Mouse (Mus musculus): Measurements from ENCODE around the gene Mettl7a1. TPM values are rescaled to one million over a fixed set of nuclear protein-coding genes. Genes with fewer than 3 reads are reported as not detected.
A peak's percentile ranks its signal among the peaks of the same experiment; 100 is the strongest.
"Not testable (repeated sequence)": the region's sequence is repeated elsewhere in the genome, so short reads cannot be mapped to it uniquely, and the experiment has no call there.

Gene Mettl7a1
- polyA plus RNA-seq, 1 experiment from 2014 or later = 3.3 TPM

DNA sequence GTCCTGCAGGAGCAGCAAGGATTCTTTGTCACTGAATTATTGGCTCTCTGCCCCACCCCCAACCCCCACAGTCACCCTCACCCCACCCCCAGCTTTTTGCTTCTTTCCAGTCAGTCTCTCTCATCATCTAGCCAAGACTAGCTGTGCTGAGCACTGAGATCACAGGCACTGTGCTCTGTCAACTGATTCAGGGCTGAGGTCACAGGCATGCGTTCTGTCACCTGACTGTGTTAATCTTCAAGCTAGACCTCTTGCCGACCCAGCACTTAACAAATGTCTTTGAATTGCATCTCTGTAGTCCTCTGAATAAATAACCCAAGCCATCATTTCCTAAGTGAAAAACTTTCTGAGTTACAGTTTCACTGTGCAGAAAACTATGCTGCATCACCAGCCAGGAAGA, 45.6 kb downstream of the Mettl7a1 start:
- Histone ChIP-seq H3K36me3 (ENCODE audit: control insufficient read depth, insufficient read depth, low read length) (no peaks in the 10 kb centered on the region), H3K27ac (replicated peaks; ENCODE audit: low read depth, low read length) (no peak overlapping the region), H3K4me2 (ENCODE audit: low read length) (no peak overlapping the region), H3K4me1 (ENCODE audit: control insufficient read depth, insufficient read depth, low read length) (no peaks in the 10 kb centered on the region), H3K9ac (replicated peaks; ENCODE audit: low read length) (no peak overlapping the region), H3K9me3 (ENCODE audit: control insufficient read depth, low read length) (no peaks in the 10 kb centered on the region), H3K27me3 (ENCODE audit: control insufficient read depth, insufficient read depth, low read length) (no peaks in the 10 kb centered on the region), H3K4me3 (replicated peaks; ENCODE audit: low read depth, low read length) (no peak overlapping the region)
- WGBS = 48% methylated on average over 2 of the region's 2 CpGs
- no peak for DNase-seq
- ATAC-seq (ENCODE audit: low FRiP score, low TSS enrichment) = no peak

DNA sequence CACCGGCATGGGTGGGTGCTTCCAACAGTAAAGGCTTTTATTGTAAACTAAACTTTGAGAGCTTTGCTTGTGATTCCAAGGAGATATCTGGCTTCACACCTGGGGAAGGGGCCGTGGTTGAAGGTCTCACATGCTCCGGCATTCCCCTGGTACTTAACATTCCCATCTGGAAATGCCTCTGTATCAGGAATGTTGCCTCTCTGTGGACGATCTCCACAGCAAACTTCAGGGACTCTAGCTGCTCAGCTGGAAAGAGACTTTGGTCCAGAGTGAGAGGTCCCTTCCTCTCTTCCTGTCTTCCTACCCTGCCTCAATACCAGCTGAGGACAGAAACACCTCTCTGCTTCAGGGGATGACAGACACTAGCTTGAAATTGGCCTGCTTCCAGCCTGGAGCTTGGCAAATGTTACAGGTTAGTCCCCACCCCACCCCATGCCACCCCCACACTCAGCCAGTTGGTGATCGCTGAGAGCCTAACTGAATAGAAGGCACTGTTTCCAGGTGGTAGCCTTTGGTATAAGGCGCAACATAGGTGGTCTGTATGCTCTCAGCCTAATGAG, 47.6 kb downstream of the Mettl7a1 start:
- Histone ChIP-seq H3K27me3 (ENCODE audit: control insufficient read depth, insufficient read depth, low read length) (no peaks in the 10 kb centered on the region), H3K27ac (replicated peaks; ENCODE audit: low read depth, low read length) (no peak overlapping the region), H3K4me3 (replicated peaks; ENCODE audit: low read depth, low read length) (no peak overlapping the region), H3K4me2 (ENCODE audit: low read length) (no peak overlapping the region), H3K9me3 (ENCODE audit: control insufficient read depth, low read length) (no peaks in the 10 kb centered on the region), H3K4me1 (ENCODE audit: control insufficient read depth, insufficient read depth, low read length) (no peaks in the 10 kb centered on the region), H3K9ac (replicated peaks; ENCODE audit: low read length) (no peak overlapping the region), H3K36me3 (ENCODE audit: control insufficient read depth, insufficient read depth, low read length) (no peaks in the 10 kb centered on the region)
- WGBS = 85% methylated on average over 6 of the region's 6 CpGs
- ATAC-seq (ENCODE audit: low FRiP score, low TSS enrichment) (no peak), DNase-seq (no peak)

DNA sequence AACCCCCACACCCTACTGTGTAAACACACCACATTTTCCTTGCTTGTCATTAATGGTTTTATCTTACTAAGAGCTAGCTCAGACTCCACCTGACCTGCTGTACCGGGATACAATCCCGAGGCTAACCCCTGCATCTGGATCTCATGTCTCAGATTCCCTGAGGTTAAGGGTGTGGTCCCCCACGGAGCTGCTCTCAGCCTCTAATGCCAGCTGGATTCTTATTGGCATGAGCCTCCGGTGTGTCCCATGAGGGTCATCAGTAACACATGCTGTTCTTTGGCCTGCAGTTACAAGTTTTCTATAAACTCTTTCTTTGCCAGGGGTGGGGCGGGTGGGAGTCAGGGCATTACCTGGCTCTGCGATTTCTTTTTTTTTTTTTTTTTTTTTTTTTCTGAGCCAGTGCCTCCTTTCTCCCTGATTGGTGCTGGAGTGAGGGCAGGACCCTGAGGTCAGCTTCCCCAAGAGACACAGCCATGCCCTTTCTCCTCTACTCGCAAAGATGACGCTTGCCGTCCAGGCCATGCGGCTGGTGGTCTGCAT, 48.8 kb downstream of the Mettl7a1 start, which contains the start of the genes Methig1 and Mettl7a2:
TSS of gene Methig1 (plus strand) at position 439 of the 540 bp plus-strand sequence.
TSS of gene Mettl7a2 (plus strand) at position 490 of the 540 bp plus-strand sequence.
- Histone ChIP-seq H3K4me3 (replicated peaks; ENCODE audit: low read depth, low read length) (no peak within 1 kb of the TSS), H3K9me3 (ENCODE audit: control insufficient read depth, low read length) (no peaks in the 10 kb centered on the region), H3K36me3 (ENCODE audit: control insufficient read depth, insufficient read depth, low read length) (no peaks in the 10 kb centered on the region), H3K27ac (replicated peaks; ENCODE audit: low read depth, low read length) (no peak within 1 kb of the TSS), H3K9ac (replicated peaks; ENCODE audit: low read length) (no peak within 1 kb of the TSS), H3K4me2 (ENCODE audit: low read length) (no peak within 1 kb of the TSS), H3K4me1 (ENCODE audit: control insufficient read depth, insufficient read depth, low read length) (no peaks in the 10 kb centered on the region), H3K27me3 (ENCODE audit: control insufficient read depth, insufficient read depth, low read length) (no peaks in the 10 kb centered on the region)
- WGBS = 90% methylated on average over 10 of the region's 10 CpGs
- DNase-seq (no peak), ATAC-seq (ENCODE audit: low FRiP score, low TSS enrichment) (no peak)

DNA sequence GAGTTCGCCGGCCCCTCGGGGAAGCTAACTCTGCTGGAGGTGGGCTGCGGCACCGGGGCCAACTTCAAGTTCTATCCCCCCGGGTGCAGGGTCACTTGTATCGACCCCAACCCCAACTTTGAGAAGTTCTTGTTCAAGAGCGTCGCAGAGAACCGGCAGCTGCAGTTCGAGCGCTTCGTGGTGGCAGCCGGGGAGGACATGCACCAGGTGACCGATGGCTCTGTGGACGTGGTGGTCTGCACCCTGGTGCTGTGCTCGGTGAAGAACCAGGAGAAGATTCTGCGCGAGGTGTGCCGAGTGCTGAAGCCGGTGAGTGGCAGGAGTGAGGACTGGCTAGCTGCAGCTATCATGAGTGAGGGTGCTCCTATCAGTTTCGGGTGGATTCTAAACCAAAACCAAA, 49.5 kb downstream of the Mettl7a1 start:
- H3K4me1 ChIP-seq (ENCODE audit: control insufficient read depth, insufficient read depth, low read length) = not testable (repeated sequence)

GRCm38 (mm10) chr15:100355876-100356275, 51.9 kb downstream of the Mettl7a1 start:
- no peak for ATAC-seq (ENCODE audit: low FRiP score, low TSS enrichment)
- 94% methylated on average over 5 of the region's 5 CpGs for WGBS
- no peaks in the 10 kb centered on the region for H3K27me3 ChIP-seq (ENCODE audit: control insufficient read depth, insufficient read depth, low read length)

More for the DNA sequence above, 49.5 kb downstream of the Mettl7a1 start:
- H3K27me3 ChIP-seq (ENCODE audit: control insufficient read depth, insufficient read depth, low read length); H3K4me2 ChIP-seq (ENCODE audit: low read length); H3K4me3 ChIP-seq (replicated peaks; ENCODE audit: low read depth, low read length); H3K36me3 ChIP-seq (ENCODE audit: control insufficient read depth, insufficient read depth, low read length); H3K9ac ChIP-seq (replicated peaks; ENCODE audit: low read length); ATAC-seq (ENCODE audit: low FRiP score, low TSS enrichment); H3K27ac ChIP-seq (replicated peaks; ENCODE audit: low read depth, low read length); H3K9me3 ChIP-seq (ENCODE audit: control insufficient read depth, low read length); DNase-seq: not testable (repeated sequence)
- 90% methylated on average over 5 of the region's 22 CpGs for WGBS

DNA sequence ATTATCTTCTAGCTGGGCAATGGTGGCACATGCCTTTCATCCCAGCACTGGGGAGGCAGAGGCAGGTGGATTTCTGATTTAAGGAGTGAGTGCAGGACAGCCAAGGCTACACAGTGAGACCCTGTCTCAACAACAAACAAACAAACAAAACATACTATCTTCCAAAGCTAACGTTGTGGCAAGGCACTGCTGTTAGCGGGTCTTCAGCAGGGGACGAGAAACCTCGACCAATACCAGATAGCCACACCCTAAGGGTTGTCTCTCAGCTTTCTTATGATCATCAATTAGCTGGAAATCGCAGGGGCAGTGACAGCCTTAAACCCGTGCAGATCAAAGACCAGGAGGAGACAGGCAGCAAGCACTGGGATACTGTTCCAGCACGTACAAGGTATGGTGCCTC, 60.3 kb downstream of the Mettl7a1 start, which contains the start of gene Higd1c:
TSS of gene Higd1c (plus strand) at position 301 of the 400 bp plus-strand sequence.
- H3K4me2 ChIP-seq (ENCODE audit: low read length) = no peak within 1 kb of the TSS
- H3K27me3 ChIP-seq (ENCODE audit: control insufficient read depth, insufficient read depth, low read length) = no peaks in the 10 kb centered on the region
- H3K9ac ChIP-seq (replicated peaks; ENCODE audit: low read length) = no peak within 1 kb of the TSS
- no peak within 1 kb of the TSS for H3K4me3 ChIP-seq (replicated peaks; ENCODE audit: low read depth, low read length)
- H3K4me1 ChIP-seq (ENCODE audit: control insufficient read depth, insufficient read depth, low read length) = no peaks in the 10 kb centered on the region
- H3K27ac ChIP-seq (replicated peaks; ENCODE audit: low read depth, low read length) = no peak within 1 kb of the TSS
- no peaks in the 10 kb centered on the region for H3K36me3 ChIP-seq (ENCODE audit: control insufficient read depth, insufficient read depth, low read length)
- H3K9me3 ChIP-seq (ENCODE audit: control insufficient read depth, low read length) = no peaks in the 10 kb centered on the region
- 79% methylated on average over 7 of the region's 7 CpGs for WGBS
- ATAC-seq (ENCODE audit: low FRiP score, low TSS enrichment) (no peak), DNase-seq (no peak)

More at GRCm38 (mm10) chr15:100355876-100356275, 51.9 kb downstream of the Mettl7a1 start:
- Histone ChIP-seq H3K9me3 (ENCODE audit: control insufficient read depth, low read length) (no peaks in the 10 kb centered on the region), H3K9ac (replicated peaks; ENCODE audit: low read length) (no peak overlapping the region), H3K4me2 (ENCODE audit: low read length) (no peak overlapping the region), H3K27ac (replicated peaks; ENCODE audit: low read depth, low read length) (no peak overlapping the region), H3K4me1 (ENCODE audit: control insufficient read depth, insufficient read depth, low read length) (no peaks in the 10 kb centered on the region), H3K36me3 (ENCODE audit: control insufficient read depth, insufficient read depth, low read length) (no peaks in the 10 kb centered on the region), H3K4me3 (replicated peaks; ENCODE audit: low read depth, low read length) (no peak overlapping the region)
- no peak for DNase-seq

- H3K27ac ChIP-seq (replicated peaks; ENCODE audit: low read depth, low read length); DNase-seq; H3K27me3 ChIP-seq (ENCODE audit: control insufficient read depth, insufficient read depth, low read length); H3K9ac ChIP-seq (replicated peaks; ENCODE audit: low read length); H3K36me3 ChIP-seq (ENCODE audit: control insufficient read depth, insufficient read depth, low read length); H3K4me3 ChIP-seq (replicated peaks; ENCODE audit: low read depth, low read length); H3K4me1 ChIP-seq (ENCODE audit: control insufficient read depth, insufficient read depth, low read length); H3K9me3 ChIP-seq (ENCODE audit: control insufficient read depth, low read length); H3K4me2 ChIP-seq (ENCODE audit: low read length); ATAC-seq (ENCODE audit: low FRiP score, low TSS enrichment): not testable (repeated sequence)
- WGBS = 72% methylated on average over 9 of the region's 9 CpGs
Observed at GRCm38 (mm10) chr15:100365967-100366366, 62.0 kb downstream of the Mettl7a1 start.

DNA sequence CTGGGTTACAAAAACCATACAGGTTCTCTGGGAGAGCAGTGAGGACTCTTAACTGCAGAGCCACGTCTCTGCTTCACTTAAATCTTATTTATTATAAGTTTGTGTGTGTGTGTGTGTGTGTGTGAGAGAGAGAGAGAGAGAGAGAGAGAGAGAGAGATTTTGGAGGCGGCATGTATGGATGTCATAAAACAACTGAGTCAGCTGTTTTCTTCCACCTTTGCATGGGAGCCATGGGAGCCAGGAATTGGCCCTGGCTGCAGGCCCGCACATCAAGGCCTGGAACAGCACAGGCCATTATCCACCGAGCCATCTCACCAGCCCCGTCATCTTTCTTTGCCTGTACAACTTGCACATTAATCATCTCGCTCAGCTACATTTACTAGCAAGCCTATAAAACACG, 63.2 kb downstream of the Mettl7a1 start:
- H3K27me3 ChIP-seq (ENCODE audit: control insufficient read depth, insufficient read depth, low read length) = no peaks in the 10 kb centered on the region
- no peak for DNase-seq
- no peak overlapping the region for H3K9ac ChIP-seq (replicated peaks; ENCODE audit: low read length)
- ATAC-seq (ENCODE audit: low FRiP score, low TSS enrichment) = no peak
- H3K9me3 ChIP-seq (ENCODE audit: control insufficient read depth, low read length) = no peaks in the 10 kb centered on the region
- no peak overlapping the region for H3K27ac ChIP-seq (replicated peaks; ENCODE audit: low read depth, low read length)
- H3K4me3 ChIP-seq (replicated peaks; ENCODE audit: low read depth, low read length) = no peak overlapping the region
- WGBS = 88% methylated on average over 7 of the region's 7 CpGs
- no peaks in the 10 kb centered on the region for H3K36me3 ChIP-seq (ENCODE audit: control insufficient read depth, insufficient read depth, low read length)
- H3K4me2 ChIP-seq (ENCODE audit: low read length) = no peak overlapping the region
- H3K4me1 ChIP-seq (ENCODE audit: control insufficient read depth, insufficient read depth, low read length) = no peaks in the 10 kb centered on the region

DNA sequence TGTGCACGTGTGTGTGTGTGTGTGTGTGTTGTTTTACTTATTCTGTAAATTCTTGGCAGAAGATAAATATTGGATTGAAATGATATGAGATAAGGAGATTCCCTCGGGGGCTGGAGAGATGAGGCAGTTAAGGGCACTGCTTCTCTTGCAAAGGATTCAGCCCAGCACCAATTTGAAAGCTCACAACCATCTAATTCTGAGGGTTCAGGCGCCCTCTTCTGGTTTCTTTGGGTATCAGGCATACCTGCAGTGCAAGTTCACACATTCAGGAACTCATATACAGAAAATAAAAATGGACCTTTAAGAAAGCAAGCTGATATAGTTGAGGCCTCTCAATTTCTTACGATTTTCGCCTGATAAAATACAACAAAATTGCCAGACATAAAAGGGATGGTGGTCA, 71.1 kb downstream of the Mettl7a1 start:
- Histone ChIP-seq H3K4me2 (ENCODE audit: low read length) (no peak overlapping the region), H3K9me3 (ENCODE audit: control insufficient read depth, low read length) (no peaks in the 10 kb centered on the region), H3K27me3 (ENCODE audit: control insufficient read depth, insufficient read depth, low read length) (no peaks in the 10 kb centered on the region), H3K4me1 (ENCODE audit: control insufficient read depth, insufficient read depth, low read length) (no peaks in the 10 kb centered on the region), H3K4me3 (replicated peaks; ENCODE audit: low read depth, low read length) (no peak overlapping the region), H3K27ac (replicated peaks; ENCODE audit: low read depth, low read length) (no peak overlapping the region), H3K36me3 (ENCODE audit: control insufficient read depth, insufficient read depth, low read length) (no peaks in the 10 kb centered on the region), H3K9ac (replicated peaks; ENCODE audit: low read length) (no peak overlapping the region)
- DNase-seq (peak; percentile 87), ATAC-seq (ENCODE audit: low FRiP score, low TSS enrichment) (no peak)
- WGBS = 32% methylated on average over 5 of the region's 5 CpGs
